Mouse (Mus musculus): Measurements from ENCODE around the gene Ssbp2.

DNA sequence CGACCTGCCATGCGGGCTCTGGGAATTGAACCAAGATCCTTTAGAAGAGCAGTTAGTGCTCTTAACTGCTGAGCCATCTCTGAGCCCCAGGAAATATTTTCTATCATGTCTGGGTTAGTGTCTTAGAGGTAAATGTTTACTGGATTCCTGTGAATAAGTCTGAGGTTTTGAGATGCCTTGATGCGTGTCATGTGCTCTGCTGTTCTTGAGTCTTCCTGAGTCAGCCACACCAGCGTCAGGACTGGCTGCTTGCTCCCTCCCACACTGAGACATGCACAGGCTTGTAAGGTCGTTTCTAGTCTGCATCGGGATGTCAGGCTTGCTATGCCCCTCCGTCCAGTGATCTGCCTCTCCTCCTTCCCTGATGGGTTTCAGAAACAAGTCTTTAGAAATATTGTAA, 189.8 kb downstream of the Ssbp2 start:
- TF ChIP-seq CTCF (IDR thresholded peaks at IDR 0.05; ENCODE audit: insufficient read depth, low read length) (no peak), POLR2A (IDR thresholded peaks at IDR 0.05; ENCODE audit: borderline replicate concordance, extremely low read depth, low read depth, low read length) (no peak)
